Mouse (Mus musculus) MEL-GATA-1-ER (cell line): Measurements from ENCODE around the gene Zbtb17.

Experiments
- DNase-seq: peaks from one replicate; pipeline ENCODE4 v3.0.0-alpha.2; 2012; ENCODE audit warnings: low read depth; ENCODE audit errors: extremely low read depth

Zbtb17 gene

DNA sequence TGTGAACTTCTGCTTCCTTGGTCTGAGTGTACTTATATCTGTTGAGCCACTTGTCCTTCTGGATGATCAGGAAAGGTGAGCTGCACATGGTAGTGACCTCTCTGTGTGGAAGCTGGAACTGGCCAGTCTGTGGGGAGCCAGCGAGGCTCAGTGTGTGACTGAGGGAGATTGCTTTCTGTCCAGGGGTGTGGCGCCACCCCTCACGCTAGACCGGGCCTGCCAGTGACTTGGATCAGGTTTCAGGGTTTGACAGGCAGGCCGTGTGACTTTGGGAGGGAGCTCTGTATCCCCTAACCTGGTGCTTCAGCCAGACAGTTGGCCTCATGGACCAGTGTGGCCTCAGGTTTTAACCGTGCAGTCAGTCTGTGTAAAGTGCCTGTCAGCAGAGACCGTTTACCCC lies 13.8 kb downstream of the Zbtb17 start:
- DNase-seq, result no peak

GRCm38 (mm10) chr4:141458888-141459287 lies 14.4 kb downstream of the Zbtb17 start:
- no peak for DNase-seq

GRCm38 (mm10) chr4:141459766-141460165 lies 15.3 kb downstream of the Zbtb17 start:
- no peak for DNase-seq

DNA sequence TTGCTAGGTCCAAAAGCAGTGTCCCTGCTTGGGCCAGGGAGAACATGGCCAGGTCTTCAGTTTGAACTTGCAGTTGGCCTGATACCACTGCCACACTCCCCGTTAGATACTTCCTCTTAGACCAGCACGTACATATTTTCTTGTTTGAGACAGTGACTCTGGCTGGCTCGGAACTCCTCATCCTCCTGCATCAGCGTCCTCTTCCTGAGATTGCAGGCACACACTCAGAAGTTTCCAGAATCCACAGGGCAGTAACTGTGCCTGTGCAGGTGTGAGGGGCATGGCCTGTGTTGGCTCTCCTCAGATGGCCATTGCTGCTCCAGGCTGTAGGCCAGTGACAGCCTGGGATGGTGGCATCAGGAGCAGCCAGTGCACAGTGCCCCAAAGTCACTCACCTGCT lies 16.0 kb downstream of the Zbtb17 start:
- no peak for DNase-seq

GRCm38 (mm10) chr4:141461088-141461487 lies 16.6 kb downstream of the Zbtb17 start:
- DNase-seq, result no peak

DNA sequence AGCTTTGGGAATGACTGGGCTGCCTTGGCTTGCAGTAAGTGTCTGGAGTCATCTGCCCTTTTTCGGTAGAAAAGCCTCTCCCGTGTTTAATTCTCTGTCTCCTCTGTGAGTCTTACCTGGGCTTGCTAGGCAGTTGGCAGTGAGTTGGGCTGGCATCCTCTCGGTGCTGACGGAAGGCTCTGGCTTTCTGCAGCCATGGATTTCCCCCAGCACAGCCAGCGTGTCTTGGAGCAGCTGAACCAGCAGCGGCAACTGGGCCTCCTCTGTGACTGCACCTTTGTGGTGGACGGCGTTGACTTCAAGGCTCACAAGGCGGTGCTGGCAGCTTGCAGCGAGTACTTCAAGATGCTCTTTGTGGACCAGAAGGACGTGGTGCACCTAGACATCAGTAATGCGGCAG lies 17.1 kb downstream of the Zbtb17 start:
- no peak for DNase-seq

GRCm38 (mm10) chr4:141463472-141463871 lies 19.0 kb downstream of the Zbtb17 start:
- no peak for DNase-seq

DNA sequence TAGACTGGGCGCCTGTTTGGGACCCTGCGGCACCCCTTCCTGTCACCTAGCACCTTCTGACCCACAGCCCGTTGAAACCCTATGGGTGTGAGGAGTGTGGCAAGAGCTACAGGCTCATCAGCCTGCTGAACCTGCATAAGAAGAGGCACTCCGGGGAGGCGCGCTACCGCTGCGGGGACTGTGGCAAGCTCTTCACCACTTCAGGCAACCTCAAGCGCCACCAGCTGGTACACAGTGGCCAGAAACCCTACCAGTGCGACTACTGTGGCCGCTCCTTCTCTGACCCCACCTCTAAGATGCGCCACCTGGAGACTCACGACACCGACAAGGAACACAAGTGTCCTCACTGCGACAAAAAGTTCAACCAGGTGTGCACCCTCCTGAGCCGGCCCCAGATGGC lies 20.3 kb downstream of the Zbtb17 start:
- no peak for DNase-seq

DNA sequence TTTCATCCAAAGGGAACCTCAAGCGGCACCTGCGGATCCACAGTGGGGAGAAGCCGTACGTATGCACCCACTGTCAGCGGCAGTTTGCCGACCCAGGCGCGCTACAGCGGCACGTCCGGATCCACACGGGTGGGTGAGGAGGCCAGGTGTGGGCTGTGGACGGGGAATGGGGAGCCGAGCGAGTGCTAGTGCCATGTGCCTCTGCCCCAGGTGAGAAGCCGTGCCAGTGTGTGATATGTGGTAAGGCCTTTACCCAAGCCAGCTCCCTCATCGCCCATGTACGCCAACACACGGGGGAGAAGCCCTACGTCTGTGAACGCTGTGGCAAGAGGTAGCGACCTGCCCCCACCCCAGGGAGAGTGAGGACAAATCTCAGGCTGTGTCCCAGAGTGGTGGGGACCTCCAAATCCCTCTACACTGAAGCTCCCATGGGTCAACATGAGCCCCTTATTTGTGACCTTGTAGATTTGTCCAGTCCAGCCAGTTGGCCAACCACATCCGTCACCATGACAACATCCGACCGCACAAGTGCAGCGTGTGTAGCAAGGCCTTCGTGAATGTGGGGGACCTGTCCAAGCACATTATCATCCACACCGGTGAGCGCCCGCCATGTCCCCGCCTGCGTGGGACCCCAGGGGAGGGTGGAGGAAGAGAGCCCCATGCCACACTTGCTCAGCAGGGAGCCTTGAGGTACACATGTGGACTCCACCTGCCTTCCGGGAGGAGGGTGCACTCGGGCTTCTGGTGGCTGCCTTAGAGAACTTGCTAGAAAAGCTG lies 21.2 kb downstream of the Zbtb17 start:
- no peak for DNase-seq

DNA sequence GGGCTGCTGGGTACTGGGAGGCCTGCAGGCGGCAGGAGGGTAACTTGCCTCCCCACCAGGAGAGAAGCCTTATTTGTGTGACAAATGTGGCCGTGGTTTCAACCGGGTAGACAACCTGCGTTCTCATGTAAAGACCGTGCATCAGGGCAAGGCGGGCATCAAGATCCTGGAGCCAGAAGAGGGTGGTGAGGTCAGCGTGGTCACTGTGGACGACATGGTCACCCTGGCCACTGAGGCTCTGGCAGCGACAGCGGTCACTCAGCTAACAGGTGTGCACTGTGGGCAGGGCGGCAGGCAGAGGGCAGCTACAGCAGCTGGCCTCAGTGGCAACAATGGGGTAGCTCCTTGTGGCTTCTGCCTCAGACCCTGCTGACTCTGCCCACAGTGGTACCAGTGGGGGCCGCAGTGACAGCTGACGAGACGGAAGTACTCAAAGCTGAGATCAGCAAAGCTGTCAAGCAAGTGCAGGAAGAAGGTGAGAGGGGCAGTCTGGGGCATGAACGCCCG lies 21.9 kb downstream of the Zbtb17 start:
- DNase-seq, result no peak

DNA sequence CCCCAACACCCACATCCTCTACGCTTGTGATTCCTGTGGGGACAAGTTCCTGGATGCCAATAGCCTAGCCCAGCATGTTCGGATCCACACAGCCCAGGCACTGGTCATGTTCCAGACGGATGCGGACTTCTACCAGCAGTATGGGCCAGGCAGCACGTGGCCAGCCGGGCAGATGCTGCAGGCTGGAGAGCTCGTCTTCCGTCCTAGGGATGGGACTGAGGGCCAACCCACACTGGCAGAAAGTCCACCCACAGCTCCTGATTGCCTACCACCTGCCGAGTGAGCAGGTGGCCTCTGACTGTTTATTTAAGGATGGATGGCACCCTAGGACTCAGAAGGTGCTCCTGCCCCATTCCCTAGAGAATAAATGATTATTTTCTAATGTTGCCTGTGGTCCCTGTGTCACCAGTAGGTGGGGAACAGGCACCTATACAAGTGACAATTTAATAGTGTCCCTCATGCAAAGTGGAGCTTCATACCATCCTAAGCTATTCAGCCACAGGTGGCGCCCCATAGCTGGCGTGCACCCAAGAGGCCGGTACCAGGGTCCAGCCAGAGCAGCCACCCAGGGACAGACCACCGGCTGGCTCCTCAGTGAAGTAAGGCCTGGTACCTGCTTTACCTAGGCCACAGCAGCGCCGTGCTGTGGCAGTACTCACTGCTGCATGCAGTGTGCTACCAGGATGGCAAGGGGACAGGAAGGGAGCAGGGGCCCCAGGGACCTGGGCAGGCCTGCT lies 22.6 kb downstream of the Zbtb17 start:
- no peak for DNase-seq

GRCm38 (mm10) chr4:141467581-141467927 lies 23.1 kb downstream of the Zbtb17 start:
- no peak for DNase-seq

GRCm38 (mm10) chr4:141468576-141468975 lies 24.1 kb downstream of the Zbtb17 start:
- DNase-seq, result no peak

DNA sequence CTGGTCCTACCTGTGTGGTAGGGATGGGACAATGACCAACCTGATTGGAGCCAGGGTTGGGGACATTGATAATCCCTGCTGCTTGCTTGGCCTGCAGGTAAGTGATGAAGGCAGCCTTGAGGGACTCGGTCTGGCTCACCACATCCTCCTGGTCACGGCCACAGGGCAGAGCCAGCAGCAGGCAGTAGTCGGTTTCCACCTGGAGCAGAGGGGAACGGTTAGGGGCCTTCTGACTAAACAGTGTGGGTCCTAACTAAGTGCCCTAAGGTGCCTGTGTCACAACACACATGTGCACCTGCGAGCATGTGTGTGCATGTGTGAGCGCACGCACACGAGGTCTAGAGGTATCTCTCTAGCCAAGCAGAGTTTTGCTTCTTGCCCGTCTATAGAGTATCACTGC lies 24.9 kb downstream of the Zbtb17 start:
- no peak for DNase-seq

- no peak for DNase-seq
These were observed 27.0 kb downstream of the Zbtb17 start for GRCm38 (mm10) chr4:141471491-141471890.

DNA sequence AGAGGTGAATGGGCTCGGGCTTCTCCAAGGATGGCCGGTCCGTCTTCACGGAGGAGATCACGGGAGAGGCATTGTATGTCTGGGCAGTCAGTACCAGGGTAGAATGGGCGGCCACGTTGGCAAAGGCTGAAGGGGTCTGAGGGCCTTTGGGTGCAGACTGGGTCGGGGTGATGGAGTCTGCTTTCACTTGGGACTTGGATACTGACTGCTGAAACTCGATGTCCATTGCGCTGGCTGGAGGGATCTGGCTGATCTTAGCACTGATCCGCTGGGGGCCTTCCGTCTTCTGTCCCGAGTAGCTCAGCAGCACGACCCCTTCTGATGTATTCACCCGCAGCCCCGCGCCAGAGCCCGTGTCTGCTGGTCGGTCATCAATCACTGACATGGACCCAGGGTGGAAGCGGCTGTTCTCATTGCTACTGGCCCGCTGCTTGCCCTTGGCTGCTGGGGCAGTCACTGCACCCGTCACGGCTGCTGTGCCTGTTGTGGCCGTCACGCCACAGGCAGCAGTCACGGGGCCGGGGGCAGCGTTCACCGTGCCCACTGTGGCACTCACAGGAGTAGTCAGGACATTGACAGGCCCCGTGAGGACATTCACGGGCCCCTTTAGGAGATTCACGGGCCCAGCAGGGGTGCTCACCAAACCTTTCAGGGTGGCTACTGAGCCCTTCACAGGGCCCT lies 28.3 kb downstream of the Zbtb17 start:
- DNase-seq, result no peak

DNA sequence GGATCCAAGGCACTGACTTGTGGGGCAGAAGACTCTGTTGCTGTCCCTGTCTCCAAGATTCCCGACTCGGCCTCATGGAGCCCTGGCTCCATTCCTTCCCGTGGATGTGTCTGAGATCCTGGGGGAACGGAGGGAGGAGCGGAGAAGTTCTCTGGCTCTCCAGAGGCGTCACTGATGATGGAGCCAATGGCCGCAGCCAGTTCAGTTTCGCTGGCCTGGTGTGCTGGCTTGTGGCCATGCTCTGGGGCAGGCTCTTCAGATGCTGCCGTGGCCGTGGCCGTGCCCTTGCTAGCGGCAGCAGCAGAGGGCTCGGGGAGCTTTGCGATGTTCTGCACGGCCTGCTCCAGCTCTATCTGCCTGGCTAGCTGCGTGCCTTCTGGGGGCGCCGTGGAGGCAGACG lies 30.0 kb downstream of the Zbtb17 start:
- DNase-seq, result no peak

DNA sequence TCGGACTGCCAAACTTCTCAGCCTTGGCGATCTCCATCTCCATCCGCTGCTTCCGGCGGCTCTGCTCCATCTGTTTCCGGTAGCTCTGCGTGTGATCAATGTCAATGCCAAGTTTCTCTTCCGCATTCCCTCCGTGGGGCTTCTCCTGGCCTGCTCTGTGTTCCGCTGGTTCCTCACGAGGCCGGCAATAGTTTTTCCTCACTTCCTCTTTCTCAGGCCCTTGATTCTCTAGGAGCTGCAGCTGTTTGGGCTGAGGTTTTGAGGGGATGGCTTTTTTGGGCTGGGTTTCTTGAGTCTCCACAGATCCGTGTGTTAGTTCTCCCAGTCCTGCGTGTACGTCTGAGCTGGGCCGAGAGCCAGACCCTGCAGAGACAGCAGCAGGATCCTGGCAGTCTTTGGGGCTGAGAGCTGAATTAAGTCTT lies 33.2 kb downstream of the Zbtb17 start:
- DNase-seq, result no peak

- DNase-seq, result no peak
These were observed 33.8 kb downstream of the Zbtb17 start for GRCm38 (mm10) chr4:141478225-141478624.

GRCm38 (mm10) chr4:141478794-141479193 lies 34.3 kb downstream of the Zbtb17 start:
- no peak for DNase-seq

- DNase-seq, result no peak
These were observed 35.0 kb downstream of the Zbtb17 start for GRCm38 (mm10) chr4:141479411-141479810.

GRCm38 (mm10) chr4:141484071-141484470 lies 39.6 kb downstream of the Zbtb17 start:
- DNase-seq, result no peak
